Mouse (Mus musculus) embryonic facial prominence, embryonic 11.5 days (tissue): Measurements from ENCODE around the gene Sdk1. TPM values are rescaled to one million over a fixed set of nuclear protein-coding genes. Genes with fewer than 3 reads are reported as not detected.

Experiments used
- ATAC-seq: fragments of 200-750 bp; cut with Nextera tagmentation; replicated peaks from 2 replicates; pipeline ENCODE4 v1.8.0; 2017; ENCODE audit warnings: low read depth; ENCODE audit not compliant: insufficient number of reproducible peaks, low FRiP score, low TSS enrichment
- DNase-seq: peaks from one replicate; pipeline ENCODE4 v3.0.0-alpha.2; 2015; ENCODE audit warnings: low spot score
- H3K27ac ChIP-seq: fragments of 300-500 bp; sonication (generic); replicated peaks from 2 replicates; pipeline ENCODE4 v1.5.1; 2014; ENCODE audit warnings: mild to moderate bottlenecking, low read depth, low read length, control low read depth
- H3K27me3 ChIP-seq: fragments of 300-500 bp; sonication (generic); 2 replicates; pipeline ENCODE4 v1.6.1; 2014; ENCODE audit warnings: mild to moderate bottlenecking, low read length, moderate library complexity, mixed read lengths; ENCODE audit not compliant: control insufficient read depth, insufficient read depth
- H3K36me3 ChIP-seq: fragments of 300-500 bp; sonication (generic); replicated peaks from 2 replicates; pipeline ENCODE4 v1.6.1; 2014; ENCODE audit warnings: low read depth, mild to moderate bottlenecking, low read length, moderate library complexity, mixed read lengths; ENCODE audit not compliant: control insufficient read depth, insufficient read depth
- H3K4me1 ChIP-seq: fragments of 300-500 bp; sonication (generic); 2 replicates; pipeline ENCODE4 v1.6.1; 2014; ENCODE audit warnings: low read length, mixed read lengths; ENCODE audit not compliant: control insufficient read depth, insufficient read depth
- H3K4me2 ChIP-seq: fragments of 300-500 bp; sonication (generic); 2 replicates; pipeline ENCODE4 v1.6.1; 2014; ENCODE audit warnings: low read depth, mild to moderate bottlenecking, control low read depth, low read length, moderate library complexity
- H3K4me3 ChIP-seq: fragments of 300-500 bp; sonication (generic); 2 replicates; pipeline ENCODE4 v1.5.1; 2014; ENCODE audit warnings: low read depth, low read length, control low read depth
- H3K9ac ChIP-seq: fragments of 300-500 bp; sonication (generic); replicated peaks from 2 replicates; pipeline ENCODE4 v1.6.1; 2014; ENCODE audit warnings: mild to moderate bottlenecking, control low read depth, low read length
- H3K9me3 ChIP-seq: fragments of 300-500 bp; sonication (generic); replicated peaks from 2 replicates; pipeline ENCODE4 v1.6.1; 2016; ENCODE audit warnings: mild to moderate bottlenecking, low read length, inconsistent platforms, mixed read lengths; ENCODE audit not compliant: control insufficient read depth
- WGBS: fragments of 180-500 bp; shearing (Covaris S2); extraction: QIAGEN DNeasy Blood & Tissue Kit; methylation state at CpG from one replicate; pipeline ENCODE4 v1.1.7; 2014; 5-methylcytosine and 5-hydroxymethylcytosine counted together
- polyA plus RNA-seq: library from polyadenylated mRNA; unstranded; fragments of >200 nt; fragmentation: Nextera tagmentation; extraction: Ambion mirVana; gene quantifications from 2 replicates; pipeline ENCODE4 v1.2.1, GENCODE M21; 2014

Sdk1 gene
- polyA plus RNA-seq, 1 experiment from 2014 or later, result 1.2 TPM

- H3K27me3 ChIP-seq, result no peaks in the 10 kb centered on the region
- no peaks in the 10 kb centered on the region for H3K4me1 ChIP-seq
- ATAC-seq (no peak), DNase-seq (no peak)
- no peaks in the 10 kb centered on the region for H3K36me3 ChIP-seq
- no peak overlapping the region for H3K4me2 ChIP-seq
- no peak overlapping the region for H3K4me3 ChIP-seq
- H3K9ac ChIP-seq, result no peak overlapping the region
- no peaks in the 10 kb centered on the region for H3K9me3 ChIP-seq
- 69% methylated on average over 7 of the region's 7 CpGs for WGBS
- H3K27ac ChIP-seq, result no peak overlapping the region
Measured at GRCm38 (mm10) chr5:141912881-141913280, 671.6 kb downstream of the Sdk1 start.

GRCm38 (mm10) chr5:141916954-141917353 is 675.7 kb downstream of the Sdk1 start:
- ATAC-seq, result no peak
- DNase-seq, result no peak
- 33% methylated on average over 2 of the region's 2 CpGs for WGBS
- Histone ChIP-seq H3K9ac (no peak overlapping the region), H3K4me3 (no peak overlapping the region), H3K4me2 (no peak overlapping the region), H3K27ac (no peak overlapping the region), H3K36me3 (no peaks in the 10 kb centered on the region), H3K4me1 (no peaks in the 10 kb centered on the region), H3K27me3 (no peaks in the 10 kb centered on the region), H3K9me3 (no peaks in the 10 kb centered on the region)

DNA sequence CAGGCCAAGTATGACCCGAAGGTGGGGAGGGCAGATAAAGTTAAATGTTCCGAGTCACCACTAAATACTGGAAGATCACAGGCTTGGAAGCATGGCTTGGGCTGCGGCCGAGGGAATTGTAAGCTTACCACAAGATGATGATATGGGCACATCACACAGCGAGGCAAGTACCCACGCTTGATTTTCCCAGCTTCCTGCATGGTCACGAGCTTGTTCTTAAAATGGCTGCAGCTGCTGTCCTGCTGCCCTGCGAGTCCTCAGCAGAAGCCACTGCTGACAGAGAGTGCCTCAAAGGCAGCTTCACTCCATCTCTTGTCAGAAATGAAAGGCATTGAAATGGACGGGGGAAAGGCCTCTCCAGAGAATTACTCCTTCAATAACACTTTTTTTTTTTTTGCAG is 697.7 kb downstream of the Sdk1 start:
- Histone ChIP-seq H3K4me3 (no peak overlapping the region), H3K27ac (no peak overlapping the region), H3K9ac (no peak overlapping the region), H3K4me1 (no peaks in the 10 kb centered on the region), H3K27me3 (no peaks in the 10 kb centered on the region), H3K4me2 (no peak overlapping the region), H3K36me3 (no peaks in the 10 kb centered on the region), H3K9me3 (no peaks in the 10 kb centered on the region)
- DNase-seq, result no peak
- no peak for ATAC-seq
- 75% methylated on average over 9 of the region's 9 CpGs for WGBS

- H3K4me2 ChIP-seq, result no peak overlapping the region
- no peak overlapping the region for H3K27ac ChIP-seq
- no peak overlapping the region for H3K4me3 ChIP-seq
- H3K9ac ChIP-seq, result no peak overlapping the region
- ATAC-seq (no peak), DNase-seq (no peak)
- no peaks in the 10 kb centered on the region for H3K27me3 ChIP-seq
- H3K36me3 ChIP-seq, result no peaks in the 10 kb centered on the region
- H3K9me3 ChIP-seq, result no peaks in the 10 kb centered on the region
- no peaks in the 10 kb centered on the region for H3K4me1 ChIP-seq
- WGBS, result 69% methylated on average over 8 of the region's 8 CpGs
Measured at GRCm38 (mm10) chr5:141940636-141941035, 699.3 kb downstream of the Sdk1 start.

- ATAC-seq, result no peak
Measured at GRCm38 (mm10) chr5:141950791-141951190, 709.5 kb downstream of the Sdk1 start.

GRCm38 (mm10) chr5:141952270-141952669 is 711.0 kb downstream of the Sdk1 start:
- ATAC-seq (no peak), DNase-seq (no peak)
- Histone ChIP-seq H3K4me2 (no peak overlapping the region), H3K9ac (no peak overlapping the region), H3K27ac (no peak overlapping the region), H3K4me1 (no peaks in the 10 kb centered on the region), H3K4me3 (no peak overlapping the region), H3K27me3 (no peaks in the 10 kb centered on the region), H3K36me3 (no peaks in the 10 kb centered on the region), H3K9me3 (no peaks in the 10 kb centered on the region)
- WGBS, result 88% methylated on average over 1 of the region's 2 CpGs

More at GRCm38 (mm10) chr5:141950791-141951190, 709.5 kb downstream of the Sdk1 start:
- no peaks in the 10 kb centered on the region; the same call in 1 of the 2 replicates for H3K4me1 ChIP-seq
- no peak overlapping the region for H3K9ac ChIP-seq
- 51% methylated on average over 11 of the region's 11 CpGs for WGBS
- H3K27ac ChIP-seq, result no peak overlapping the region
- no peaks in the 10 kb centered on the region for H3K36me3 ChIP-seq
- no peaks in the 10 kb centered on the region for H3K9me3 ChIP-seq
- no peak overlapping the region for H3K4me3 ChIP-seq
- DNase-seq, result peak; percentile 42
- H3K4me2 ChIP-seq, result no peak overlapping the region
- no peaks in the 10 kb centered on the region for H3K27me3 ChIP-seq

GRCm38 (mm10) chr5:141952708-141953490 is 711.6 kb downstream of the Sdk1 start:
- Histone ChIP-seq H3K9me3 (no peaks in the 10 kb centered on the region), H3K36me3 (no peaks in the 10 kb centered on the region), H3K27ac (no peak overlapping the region), H3K27me3 (no peaks in the 10 kb centered on the region), H3K9ac (no peak overlapping the region), H3K4me1 (no peaks in the 10 kb centered on the region), H3K4me2 (no peak overlapping the region), H3K4me3 (no peak overlapping the region)
- DNase-seq (no peak), ATAC-seq (no peak)
- 91% methylated on average over 7 of the region's 7 CpGs for WGBS

- Histone ChIP-seq H3K36me3 (no peaks in the 10 kb centered on the region), H3K9ac (no peak overlapping the region), H3K9me3 (no peaks in the 10 kb centered on the region), H3K4me1 (no peaks in the 10 kb centered on the region), H3K4me2 (no peak overlapping the region), H3K27ac (no peak overlapping the region), H3K27me3 (no peaks in the 10 kb centered on the region), H3K4me3 (no peak overlapping the region)
- no peak for DNase-seq
- ATAC-seq, result no peak
Measured at GRCm38 (mm10) chr5:141971071-141971470, 729.8 kb downstream of the Sdk1 start.
